Mouse (Mus musculus) ES-Bruce4 (cell line): ENCODE measurements around the gene Slc45a1. TPM values are rescaled to one million over a fixed set of nuclear protein-coding genes. Genes with fewer than 3 reads are reported as not detected.

Experiments used
- H3K27ac ChIP-seq: 2 replicates; pipeline ENCODE4 v1.5.1; 2012; ENCODE audit warnings: low read length, inconsistent platforms; ENCODE audit not compliant: insufficient read depth
- H3K27me3 ChIP-seq: 2 replicates; pipeline ENCODE4 v1.6.1; 2012; ENCODE audit warnings: mild to moderate bottlenecking, low read length, inconsistent platforms; ENCODE audit not compliant: control insufficient read depth, poor library complexity, insufficient read depth, severe bottlenecking
- H3K36me3 ChIP-seq: 2 replicates; pipeline ENCODE4 v1.6.1; 2012; ENCODE audit warnings: inconsistent platforms, mild to moderate bottlenecking, low read length, moderate library complexity; ENCODE audit not compliant: control insufficient read depth, poor library complexity, insufficient read depth, severe bottlenecking
- H3K4me1 ChIP-seq: one replicate; pipeline ENCODE4 v1.8.1; 2011; ENCODE audit warnings: low read length; ENCODE audit not compliant: control insufficient read depth, insufficient read depth
- H3K4me3 ChIP-seq: 2 replicates; pipeline ENCODE4 v1.5.1; 2011; ENCODE audit warnings: low read depth, mild to moderate bottlenecking, low read length
- H3K9ac ChIP-seq: 2 replicates; pipeline ENCODE4 v1.6.1; 2012; ENCODE audit warnings: low read depth, mild to moderate bottlenecking, inconsistent platforms; ENCODE audit not compliant: poor library complexity, severe bottlenecking
- H3K9me3 ChIP-seq: replicated peaks from 2 replicates; pipeline ENCODE4 v1.6.1; 2012; ENCODE audit warnings: mild to moderate bottlenecking, low read length, inconsistent platforms; ENCODE audit not compliant: control insufficient read depth, poor library complexity, insufficient read depth, severe bottlenecking
- CTCF ChIP-seq: IDR thresholded peaks from one replicate; pipeline ENCODE4 v1.8.1; 2011; ENCODE audit warnings: low read depth, low read length
- EP300 ChIP-seq: IDR thresholded peaks from 2 replicates; pipeline ENCODE4 v1.6.1; 2011; ENCODE audit warnings: low read depth, low read length; ENCODE audit not compliant: insufficient read depth
- polyA plus RNA-seq: library from polyadenylated mRNA; stranded (reverse); fragments of >200 nt; gene quantifications from 2 replicates; pipeline ENCODE4 v1.2.4, GENCODE M21; 2011; ENCODE audit warnings: low read depth; ENCODE audit not compliant: missing spikeins, insufficient read depth, insufficient read length

Gene Slc45a1
- polyA plus RNA-seq, 1 experiment = 0.90 TPM

GRCm38 (mm10) chr4:150581931-150582723 lies 69.8 kb downstream of the Slc45a1 start:
- H3K9me3 ChIP-seq = no peaks in the 10 kb centered on the region
- no peaks in the 10 kb centered on the region for H3K36me3 ChIP-seq
- no peak overlapping the region for H3K27ac ChIP-seq
- H3K4me3 ChIP-seq = no peak overlapping the region
- H3K4me1 ChIP-seq = peaks cover 1% of the 10 kb centered on the region
- TF ChIP-seq CTCF = no peak
- TF ChIP-seq EP300 = no peak
- H3K27me3 ChIP-seq = no peaks in the 10 kb centered on the region
- no peak overlapping the region for H3K9ac ChIP-seq

Other genes with a start within 250 kb of the Slc45a1 start
- 44.2 and 44.3 TPM in 2 replicates for gene Errfi1, start 201.7 kb upstream of the Slc45a1 start, polyA plus RNA-seq